Mouse (Mus musculus) megakaryocyte, embryonic 14.5 days (primary cell): ENCODE data around the gene Foxf1. TPM values are rescaled to one million over a fixed set of nuclear protein-coding genes. Genes with fewer than 3 reads are reported as not detected.

Experiments used
- H3K27me3 ChIP-seq: replicated peaks from 2 replicates; pipeline ENCODE3; 2012; ENCODE audit warnings: inconsistent platforms
- H3K36me3 ChIP-seq: replicated peaks from 2 replicates; pipeline ENCODE3; 2012; ENCODE audit warnings: low read length, inconsistent platforms, mixed read lengths
- H3K4me1 ChIP-seq: 2 replicates; pipeline ENCODE4 v1.6.1; 2012; ENCODE audit warnings: inconsistent platforms
- H3K4me3 ChIP-seq: replicated peaks from 2 replicates; pipeline ENCODE3; 2012; ENCODE audit warnings: moderate library complexity, mild to moderate bottlenecking, inconsistent platforms
- H3K9me3 ChIP-seq: 2 replicates; pipeline ENCODE4 v1.6.1; 2012; ENCODE audit warnings: inconsistent platforms
- FLI1 ChIP-seq: IDR thresholded peaks from 2 replicates; pipeline ENCODE4 v1.6.1; 2012; ENCODE audit warnings: low read length, inconsistent platforms, mixed read lengths
- GATA1 ChIP-seq: IDR thresholded peaks from 3 replicates; pipeline ENCODE4 v1.6.1; 2012; ENCODE audit warnings: mixed read lengths, low read length, inconsistent platforms, borderline replicate concordance
- polyA plus RNA-seq: library from polyadenylated mRNA; stranded (reverse); fragments of >175 nt; gene quantifications from 2 replicates; pipeline ENCODE4 v1.2.3, GENCODE M21; 2012; ENCODE audit warnings: low replicate concordance; ENCODE audit not compliant: insufficient read depth

Gene Foxf1
- polyA plus RNA-seq, 1 experiment, result not detected

- peaks cover 98% of the 10 kb centered on the region for H3K27me3 ChIP-seq
- no peaks in the 10 kb centered on the region for H3K9me3 ChIP-seq
- H3K4me3 ChIP-seq, result no peak overlapping the region
- H3K4me1 ChIP-seq, result peaks cover 7% of the 10 kb centered on the region
- H3K36me3 ChIP-seq, result no peaks in the 10 kb centered on the region
- no peak for TF ChIP-seq GATA1
- no peak for TF ChIP-seq FLI1
These were observed 10.7 kb upstream of the Foxf1 start for GRCm38 (mm10) chr8:121073174-121074107.

- Histone ChIP-seq H3K9me3 (no peaks in the 10 kb centered on the region), H3K36me3 (no peaks in the 10 kb centered on the region), H3K4me1 (peaks cover 7% of the 10 kb centered on the region), H3K27me3 (peaks cover 98% of the 10 kb centered on the region), H3K4me3 (no peak overlapping the region)
- TF ChIP-seq GATA1 (no peak), FLI1 (no peak)
These were observed 9.9 kb upstream of the Foxf1 start for GRCm38 (mm10) chr8:121074108-121074847.

GRCm38 (mm10) chr8:121074848-121075145 is 9.4 kb upstream of the Foxf1 start:
- no peaks in the 10 kb centered on the region for H3K36me3 ChIP-seq
- H3K9me3 ChIP-seq, result no peaks in the 10 kb centered on the region
- TF ChIP-seq GATA1 (no peak), FLI1 (no peak)
- H3K4me1 ChIP-seq, result peaks cover 7% of the 10 kb centered on the region
- no peak overlapping the region for H3K4me3 ChIP-seq
- peaks cover 98% of the 10 kb centered on the region for H3K27me3 ChIP-seq

- Histone ChIP-seq H3K4me3 (no peak overlapping the region), H3K27me3 (peaks cover 98% of the 10 kb centered on the region), H3K4me1 (peaks cover 7% of the 10 kb centered on the region), H3K9me3 (no peaks in the 10 kb centered on the region), H3K36me3 (no peaks in the 10 kb centered on the region)
- TF ChIP-seq FLI1 (no peak), GATA1 (no peak)
These were observed 8.2 kb upstream of the Foxf1 start for GRCm38 (mm10) chr8:121075936-121076335.

GRCm38 (mm10) chr8:121076555-121076954 is 7.6 kb upstream of the Foxf1 start:
- no peak overlapping the region for H3K4me3 ChIP-seq
- peaks cover 7% of the 10 kb centered on the region for H3K4me1 ChIP-seq
- no peaks in the 10 kb centered on the region for H3K9me3 ChIP-seq
- H3K36me3 ChIP-seq, result no peaks in the 10 kb centered on the region
- peaks cover 98% of the 10 kb centered on the region for H3K27me3 ChIP-seq
- no peak for TF ChIP-seq FLI1
- no peak for TF ChIP-seq GATA1

- TF ChIP-seq FLI1 (no peak), GATA1 (no peak)
- Histone ChIP-seq H3K27me3 (peaks cover 99% of the 10 kb centered on the region), H3K9me3 (no peaks in the 10 kb centered on the region), H3K4me3 (no peak overlapping the region), H3K4me1 (peaks cover 9% of the 10 kb centered on the region), H3K36me3 (no peaks in the 10 kb centered on the region)
These were observed 5.5 kb upstream of the Foxf1 start for GRCm38 (mm10) chr8:121078721-121079120.

GRCm38 (mm10) chr8:121079201-121079600 is 5.0 kb upstream of the Foxf1 start:
- no peak for TF ChIP-seq FLI1
- TF ChIP-seq GATA1, result no peak
- Histone ChIP-seq H3K9me3 (no peaks in the 10 kb centered on the region), H3K4me3 (no peak overlapping the region), H3K36me3 (no peaks in the 10 kb centered on the region), H3K4me1 (peaks cover 12% of the 10 kb centered on the region), H3K27me3 (peaks cover 99% of the 10 kb centered on the region)

- H3K9me3 ChIP-seq, result no peaks in the 10 kb centered on the region
- no peak for TF ChIP-seq FLI1
- TF ChIP-seq GATA1, result no peak
- H3K27me3 ChIP-seq, result peaks cover 99% of the 10 kb centered on the region
- no peaks in the 10 kb centered on the region for H3K36me3 ChIP-seq
- no peak overlapping the region for H3K4me3 ChIP-seq
- H3K4me1 ChIP-seq, result peaks cover 19% of the 10 kb centered on the region
These were observed 4.2 kb upstream of the Foxf1 start for GRCm38 (mm10) chr8:121079944-121080343.

GRCm38 (mm10) chr8:121080361-121081090 is 3.7 kb upstream of the Foxf1 start:
- Histone ChIP-seq H3K36me3 (no peaks in the 10 kb centered on the region), H3K4me1 (peaks cover 21% of the 10 kb centered on the region), H3K27me3 (peaks cover 99% of the 10 kb centered on the region), H3K9me3 (no peaks in the 10 kb centered on the region), H3K4me3 (no peak overlapping the region)
- TF ChIP-seq FLI1 (no peak), GATA1 (no peak)
